Mouse (Mus musculus) lung, postnatal 36 days (tissue): ENCODE data around the gene Sorcs2.

Source experiments
- DNase-seq: peaks from one replicate; pipeline ENCODE4 v3.0.0; 2022; ENCODE audit warnings: mixed read lengths

Gene Sorcs2

DNA sequence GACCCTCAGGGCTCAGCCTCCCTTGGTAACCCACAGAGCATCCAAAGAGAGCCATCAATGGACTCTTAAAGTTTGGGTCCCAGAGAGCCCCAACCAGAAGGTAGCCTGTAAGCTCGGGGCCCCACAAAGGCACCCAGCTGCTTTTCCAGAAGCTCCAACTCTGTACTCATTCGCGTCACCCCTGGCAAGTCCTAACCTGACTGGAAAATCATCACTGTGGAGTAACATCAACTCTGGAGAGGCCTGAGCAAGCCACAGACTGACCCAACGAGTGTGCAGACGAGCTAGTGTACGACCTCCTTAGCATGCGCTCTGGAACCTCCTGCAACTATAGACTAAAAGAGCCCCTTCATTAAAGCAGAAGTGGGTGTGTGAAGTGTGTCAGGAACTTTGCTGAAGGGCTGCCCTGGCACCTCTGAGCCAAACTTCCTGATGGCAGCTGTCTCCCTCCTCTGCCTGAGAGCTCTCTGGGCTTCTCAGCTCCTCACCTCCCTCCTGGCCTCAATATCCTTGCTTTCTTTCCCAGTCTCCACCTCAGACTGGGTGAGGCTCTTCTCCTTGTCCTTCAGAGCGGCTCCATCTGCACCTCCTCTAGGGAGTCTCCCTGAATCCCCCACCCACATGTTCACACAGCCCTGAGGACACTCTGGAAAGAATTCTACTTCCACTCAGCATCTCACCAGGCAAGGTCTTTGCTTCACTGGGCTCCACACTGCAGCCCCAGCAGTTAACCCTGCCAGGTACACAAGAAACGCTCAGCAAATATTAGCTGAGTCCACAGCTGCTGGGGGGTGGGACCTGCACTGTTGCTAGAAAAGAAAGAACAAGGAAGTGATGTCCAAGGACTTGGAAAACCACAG lies 8.0 kb downstream of the Sorcs2 start:
- peak; percentile 90 for DNase-seq

GRCm38 (mm10) chr5:36385062-36385461 lies 12.9 kb downstream of the Sorcs2 start:
- DNase-seq, result peak; percentile 70

- DNase-seq, result no peak
Observed at GRCm38 (mm10) chr5:36383431-36383830, 14.5 kb downstream of the Sorcs2 start.

- no peak for DNase-seq
Observed at GRCm38 (mm10) chr5:36382721-36383120, 15.2 kb downstream of the Sorcs2 start.

GRCm38 (mm10) chr5:36382134-36382693 lies 15.7 kb downstream of the Sorcs2 start:
- DNase-seq, result no peak

- peak; percentile 77 for DNase-seq
Observed at GRCm38 (mm10) chr5:36379938-36380511, 17.9 kb downstream of the Sorcs2 start.

DNA sequence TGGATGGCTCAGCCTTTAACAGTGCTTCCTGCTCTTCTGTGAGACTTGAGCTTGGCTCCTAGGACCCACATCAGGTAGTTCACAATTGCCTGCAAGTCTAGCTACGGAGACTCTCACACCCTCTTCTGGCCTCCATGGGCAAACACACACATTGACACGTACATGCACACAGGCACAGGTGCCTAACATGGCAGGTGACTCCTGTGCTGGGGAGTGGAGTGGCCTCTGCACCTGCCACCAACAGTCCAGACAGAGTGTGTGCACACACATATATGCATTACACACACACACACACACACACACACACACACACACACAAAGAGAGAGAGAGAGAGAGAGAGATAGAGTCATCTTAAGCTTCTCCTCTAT lies 19.6 kb downstream of the Sorcs2 start:
- DNase-seq, result no peak

DNA sequence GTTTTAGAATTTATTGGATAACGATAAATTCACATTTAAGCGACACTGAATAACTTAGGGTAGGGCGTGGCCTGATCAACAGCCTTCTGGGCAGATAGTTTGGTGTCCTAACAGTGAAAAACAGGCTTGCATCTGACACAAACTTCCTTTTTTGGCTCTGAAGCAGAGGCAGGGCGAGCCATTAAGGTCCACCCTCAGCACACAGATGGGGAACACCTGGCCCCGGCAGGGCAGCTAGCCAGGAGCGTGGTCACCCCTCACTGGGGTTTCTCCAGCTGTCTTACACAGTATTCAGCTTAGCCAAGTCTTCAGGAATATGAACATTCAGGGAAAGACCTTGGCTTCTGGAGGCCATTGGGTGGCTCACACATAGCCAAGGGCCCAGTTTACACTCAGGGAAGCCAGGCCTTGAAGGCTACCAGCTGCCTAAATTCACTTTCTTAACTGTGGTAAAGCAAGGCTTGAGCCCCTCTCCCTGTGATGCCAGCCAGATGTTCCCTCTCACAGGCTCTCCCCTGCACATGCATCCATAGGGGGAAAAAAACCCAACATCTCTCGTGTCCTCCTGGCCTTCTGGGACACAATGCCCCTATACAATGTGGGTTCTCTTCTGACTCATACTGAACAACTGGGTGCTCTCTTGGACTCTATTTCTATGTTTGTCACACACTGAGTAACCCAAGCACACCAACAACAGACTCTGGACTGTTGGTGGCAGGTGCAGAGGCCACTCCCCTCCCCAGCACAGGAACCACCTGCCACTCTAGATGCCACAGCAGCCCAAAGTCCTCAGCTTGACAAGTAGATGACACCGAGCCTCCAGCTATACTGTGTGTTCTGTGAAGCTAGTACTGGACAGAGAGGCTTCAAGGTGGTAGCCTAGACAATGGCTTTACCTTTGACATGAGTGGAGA lies 20.2 kb downstream of the Sorcs2 start:
- peak; percentile 46 for DNase-seq

DNA sequence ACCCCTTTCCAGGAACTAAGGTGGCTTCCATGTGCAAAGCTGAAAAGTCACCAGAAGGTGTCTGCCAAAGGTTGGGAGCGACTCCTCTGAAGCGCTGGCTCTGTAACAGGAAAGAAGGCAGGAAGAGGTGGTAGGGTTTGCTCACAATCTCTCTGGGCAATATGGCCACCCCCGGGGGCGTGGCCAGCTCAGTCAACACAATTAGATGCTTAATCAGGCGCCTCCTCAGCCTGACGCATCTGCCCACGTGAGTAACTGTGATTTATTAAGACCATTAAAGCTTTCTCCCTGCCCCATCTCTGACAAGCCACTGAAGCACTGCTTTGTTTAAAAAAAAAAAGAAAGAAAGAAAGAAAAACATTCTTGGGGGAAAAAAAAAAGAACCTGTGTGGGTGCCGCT lies 22.1 kb downstream of the Sorcs2 start:
- no peak for DNase-seq

GRCm38 (mm10) chr5:36374221-36375050 lies 23.5 kb downstream of the Sorcs2 start:
- DNase-seq, result no peak

DNA sequence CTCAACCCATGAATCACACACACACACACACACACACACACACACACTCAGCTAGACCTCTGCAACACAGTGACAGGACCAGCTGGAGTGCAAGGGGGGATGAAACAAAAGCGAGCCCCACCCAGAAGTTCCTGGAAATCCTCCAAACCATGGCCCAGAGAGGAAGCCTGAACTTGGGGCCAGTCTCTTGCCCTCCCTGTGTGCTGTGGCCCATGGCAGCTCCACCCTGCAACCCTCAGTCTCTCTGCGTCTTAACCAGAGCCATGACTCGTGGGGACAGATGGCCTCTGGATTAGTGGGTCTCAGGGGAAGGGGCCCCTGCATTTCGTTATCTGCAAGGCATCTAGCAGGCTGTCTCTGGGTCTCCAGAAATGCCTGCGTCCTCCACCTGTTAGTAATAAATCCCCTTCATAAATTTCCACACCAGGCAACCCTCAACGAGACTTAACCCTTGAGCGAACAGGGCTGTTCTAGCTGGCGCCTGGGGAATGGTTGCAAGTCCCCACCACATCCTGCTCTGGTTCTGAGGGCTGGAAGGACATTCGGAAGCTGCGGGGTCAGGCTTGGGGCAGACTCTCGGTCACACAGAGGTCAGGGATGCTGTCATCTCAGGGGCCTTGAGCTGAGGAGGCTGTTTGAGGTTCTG lies 24.6 kb downstream of the Sorcs2 start:
- DNase-seq, result peak; percentile 65

DNA sequence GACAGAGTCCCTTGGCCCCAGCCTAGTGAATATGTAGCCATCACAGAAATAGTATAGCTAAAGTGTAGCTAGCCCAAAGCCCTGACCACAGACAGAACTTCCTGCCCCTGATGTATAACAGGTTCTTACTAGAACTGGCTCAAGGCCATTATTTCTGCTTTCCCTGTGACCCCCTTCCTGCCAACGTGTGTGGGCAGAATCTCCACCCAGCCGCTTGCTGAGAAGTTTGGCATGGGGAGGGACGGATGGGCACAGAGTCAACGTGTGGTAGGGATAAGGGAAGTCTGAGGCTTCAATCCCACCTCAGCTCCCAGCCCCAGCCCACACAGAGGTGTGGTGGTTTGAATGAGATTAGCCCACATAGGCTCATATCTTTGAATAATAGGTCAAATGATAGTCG lies 26.2 kb downstream of the Sorcs2 start:
- DNase-seq, result no peak

- no peak for DNase-seq
Observed at GRCm38 (mm10) chr5:36369261-36369684, 28.7 kb downstream of the Sorcs2 start.

GRCm38 (mm10) chr5:36368511-36369135 lies 29.3 kb downstream of the Sorcs2 start:
- DNase-seq, result no peak

GRCm38 (mm10) chr5:36367911-36368310 lies 30.0 kb downstream of the Sorcs2 start:
- DNase-seq, result no peak

DNA sequence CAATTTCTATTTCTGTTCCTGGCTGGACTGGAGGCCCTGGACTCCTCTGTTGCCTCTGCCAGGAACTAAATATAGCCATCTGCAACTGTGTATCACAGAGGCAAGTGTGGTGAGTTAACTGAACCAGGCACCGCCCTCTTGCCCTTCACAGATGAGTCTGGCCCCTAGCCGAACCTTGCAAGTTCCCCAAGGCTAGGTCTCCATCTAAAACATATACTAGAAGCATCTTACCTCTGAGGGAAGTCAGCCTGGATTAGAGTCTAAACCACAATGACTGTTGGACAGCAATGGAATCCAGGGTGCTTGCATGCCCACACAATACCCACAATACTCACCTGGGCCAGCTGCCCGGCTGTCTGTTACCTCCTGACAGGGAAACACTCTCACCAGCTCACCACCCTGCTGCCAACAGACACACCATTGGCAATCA lies 30.7 kb downstream of the Sorcs2 start:
- peak; percentile 30 for DNase-seq

- no peak for DNase-seq
Observed at GRCm38 (mm10) chr5:36361749-36362148, 36.2 kb downstream of the Sorcs2 start.

GRCm38 (mm10) chr5:36360343-36360742 lies 37.6 kb downstream of the Sorcs2 start:
- no peak for DNase-seq

DNA sequence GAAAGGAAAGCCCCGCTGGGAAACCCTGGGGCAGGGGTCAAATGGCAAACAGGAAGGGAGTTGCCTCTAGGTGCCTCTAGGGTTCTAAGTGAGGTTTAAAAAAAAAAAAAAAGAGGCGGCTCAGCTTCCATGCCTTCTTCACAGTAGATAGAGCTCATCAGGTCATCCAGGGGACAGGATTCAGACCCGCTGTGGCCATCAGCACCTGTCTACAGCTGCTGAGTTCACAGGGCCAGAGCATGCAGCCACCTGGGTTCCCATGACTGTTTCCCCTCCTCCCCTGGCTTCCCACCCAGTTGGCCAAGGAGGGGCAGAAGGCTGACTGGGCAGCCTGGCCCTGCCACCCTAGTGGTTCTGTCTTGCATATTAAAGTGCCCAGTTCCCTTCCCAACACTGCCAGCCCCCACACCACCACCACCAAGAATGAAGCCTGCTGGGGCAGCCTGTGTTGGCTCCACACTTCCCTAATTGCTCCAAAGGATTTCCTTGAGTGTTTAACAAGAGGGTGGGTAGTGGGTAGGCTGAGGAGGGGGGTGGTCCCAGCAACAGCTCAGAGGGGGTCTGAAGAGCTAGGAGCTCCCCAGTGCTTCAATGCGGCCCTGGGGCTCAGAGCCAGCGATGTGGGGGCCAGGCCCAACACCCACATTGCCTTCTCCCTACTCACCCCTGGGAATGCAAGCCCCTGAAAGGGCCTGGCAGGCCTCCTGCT lies 38.2 kb downstream of the Sorcs2 start:
- DNase-seq, result no peak

DNA sequence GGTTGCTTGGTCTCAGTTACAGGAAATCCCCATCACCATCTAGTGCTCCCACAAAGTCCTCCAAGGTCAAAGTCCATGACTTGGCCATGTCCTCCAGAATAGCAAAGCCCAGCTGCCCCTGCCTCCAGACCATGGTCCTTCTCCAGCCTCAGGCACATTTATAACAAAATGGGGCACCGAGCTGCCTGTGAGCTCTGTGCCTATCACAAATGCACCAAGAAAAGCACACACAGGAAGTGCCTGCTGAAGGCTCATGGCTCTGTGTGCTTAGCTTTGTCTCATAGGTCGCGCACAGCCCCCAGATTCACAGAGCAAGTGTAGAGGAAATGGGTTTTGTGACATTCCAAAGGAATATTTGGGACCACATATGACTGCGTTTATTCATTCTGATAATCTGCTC lies 39.8 kb downstream of the Sorcs2 start:
- no peak for DNase-seq
